Mouse (Mus musculus) small intestine, adult 2 months (tissue): Measurements from ENCODE around the gene Apbb2. TPM values are rescaled to one million over a fixed set of nuclear protein-coding genes. Genes with fewer than 3 reads are reported as not detected.

Source experiments
- H3K27ac ChIP-seq: fragments of 200-500 bp; 2 replicates; pipeline ENCODE4 v1.5.1; 2012; ENCODE audit warnings: low read depth, low read length, control low read depth, inconsistent platforms; ENCODE audit not compliant: insufficient read depth
- H3K27me3 ChIP-seq: fragments of 200-500 bp; 2 replicates; pipeline ENCODE4 v1.6.1; 2012; ENCODE audit warnings: mild to moderate bottlenecking, moderate library complexity, low read length, inconsistent platforms; ENCODE audit not compliant: control insufficient read depth, insufficient read depth
- H3K36me3 ChIP-seq: fragments of 200-500 bp; 2 replicates; pipeline ENCODE4 v1.6.1; 2012; ENCODE audit warnings: mild to moderate bottlenecking, low read length, control low read depth, inconsistent platforms; ENCODE audit not compliant: control insufficient read depth, insufficient read depth
- H3K4me1 ChIP-seq: fragments of 200-500 bp; 2 replicates; pipeline ENCODE4 v1.6.1; 2012; ENCODE audit warnings: low read length, inconsistent platforms, mixed read lengths; ENCODE audit not compliant: control insufficient read depth, insufficient read depth, insufficient read length
- H3K4me3 ChIP-seq: fragments of 200-500 bp; 2 replicates; pipeline ENCODE4 v1.5.1; 2012; ENCODE audit warnings: low read depth, mild to moderate bottlenecking, control low read depth, inconsistent platforms, low read length, moderate library complexity
- CTCF ChIP-seq: fragments of 200-500 bp; IDR thresholded peaks from 2 replicates; pipeline ENCODE4 v1.5.1; 2012; ENCODE audit warnings: low read depth, mild to moderate bottlenecking, control low read depth, inconsistent platforms, low read length, moderate library complexity, mixed read lengths; ENCODE audit not compliant: insufficient replicate concordance, insufficient read length; ENCODE audit errors: extremely low read depth
- POLR2A ChIP-seq: fragments of 200-500 bp; IDR thresholded peaks from 2 replicates; pipeline ENCODE4 v1.6.1; 2012; ENCODE audit warnings: low read depth, mild to moderate bottlenecking, control low read depth, inconsistent platforms, low read length, moderate library complexity
- WGBS: fragments of 180-500 bp; shearing (Covaris S2); methylation state at CpG from one replicate; pipeline ENCODE4 v1.1.7; 2018; 5-methylcytosine and 5-hydroxymethylcytosine counted together
- polyA plus RNA-seq: library from polyadenylated mRNA; depleted of rRNA; stranded (reverse); fragments of >200 nt; gene quantifications from 2 replicates; pipeline ENCODE4 v1.2.3, GENCODE M21; 2012

Apbb2 gene
- polyA plus RNA-seq, 1 experiment = 8.3 TPM

GRCm38 (mm10) chr5:66509151-66509550 lies 109.4 kb downstream of the Apbb2 start:
- TF ChIP-seq POLR2A = no peak
- TF ChIP-seq CTCF = no peak
- no peaks in the 10 kb centered on the region for H3K4me1 ChIP-seq
- no peak overlapping the region for H3K27ac ChIP-seq
- WGBS = 84% methylated on average over 5 of the region's 5 CpGs
- H3K27me3 ChIP-seq = no peaks in the 10 kb centered on the region
- H3K4me3 ChIP-seq = no peak overlapping the region
- no peaks in the 10 kb centered on the region for H3K36me3 ChIP-seq

- WGBS = 79% methylated on average over 3 of the region's 3 CpGs
- TF ChIP-seq CTCF = no peak
- TF ChIP-seq POLR2A = no peak
- H3K4me3 ChIP-seq = no peak overlapping the region
Measured at GRCm38 (mm10) chr5:66505578-66505977, 113.0 kb downstream of the Apbb2 start.

GRCm38 (mm10) chr5:66505071-66505470 lies 113.5 kb downstream of the Apbb2 start:
- 76% methylated on average over 1 of the region's 1 CpGs for WGBS
- TF ChIP-seq POLR2A (no peak), CTCF (no peak)
- Histone ChIP-seq H3K4me3 (no peak overlapping the region), H3K27ac (no peak overlapping the region), H3K36me3 (0 out of 2 replicates have a peak, but pooled peaks cover 3% of the 10 kb centered on the region), H3K27me3 (no peaks in the 10 kb centered on the region), H3K4me1 (peaks cover 3% of the 10 kb centered on the region; the same call in 1 of the 2 replicates)

More at GRCm38 (mm10) chr5:66505578-66505977, 113.0 kb downstream of the Apbb2 start:
- H3K27ac ChIP-seq = no peak overlapping the region
- H3K36me3 ChIP-seq = 0 out of 2 replicates have a peak, but pooled peaks cover 3% of the 10 kb centered on the region
- H3K4me1 ChIP-seq = peaks cover 3% of the 10 kb centered on the region; the same call in 1 of the 2 replicates
- H3K27me3 ChIP-seq = no peaks in the 10 kb centered on the region

- Histone ChIP-seq H3K4me3 (no peak overlapping the region), H3K27ac (no peak overlapping the region), H3K36me3 (0 out of 2 replicates have a peak, but pooled peaks cover 3% of the 10 kb centered on the region), H3K27me3 (no peaks in the 10 kb centered on the region), H3K4me1 (peaks cover 3% of the 10 kb centered on the region; the same call in 1 of the 2 replicates)
- WGBS = 60% methylated on average over 6 of the region's 6 CpGs
- TF ChIP-seq CTCF (no peak), POLR2A (no peak)
Measured at GRCm38 (mm10) chr5:66504434-66504747, 114.2 kb downstream of the Apbb2 start.

GRCm38 (mm10) chr5:66503557-66504433 lies 114.8 kb downstream of the Apbb2 start:
- H3K4me3 ChIP-seq = no peak overlapping the region
- H3K27ac ChIP-seq = no peak overlapping the region
- no peak for TF ChIP-seq CTCF
- TF ChIP-seq POLR2A = no peak
- 47% methylated on average over 17 of the region's 17 CpGs for WGBS
- H3K27me3 ChIP-seq = no peaks in the 10 kb centered on the region
- H3K4me1 ChIP-seq = peaks cover 3% of the 10 kb centered on the region; the same call in 1 of the 2 replicates
- 0 out of 2 replicates have a peak, but pooled peaks cover 3% of the 10 kb centered on the region for H3K36me3 ChIP-seq

GRCm38 (mm10) chr5:66503033-66503432 lies 115.6 kb downstream of the Apbb2 start:
- Histone ChIP-seq H3K27ac (no peak overlapping the region), H3K36me3 (0 out of 2 replicates have a peak, but pooled peaks cover 3% of the 10 kb centered on the region), H3K4me1 (peaks cover 3% of the 10 kb centered on the region; the same call in 1 of the 2 replicates), H3K27me3 (no peaks in the 10 kb centered on the region), H3K4me3 (no peak overlapping the region)
- TF ChIP-seq POLR2A = no peak
- TF ChIP-seq CTCF = no peak
- whole genome bisulfite sequencing = 88% methylated on average over 1 of the region's 1 CpGs

- WGBS = 98% methylated on average over 7 of the region's 7 CpGs
- TF ChIP-seq CTCF (no peak), POLR2A (no peak)
- H3K27ac ChIP-seq = no peak overlapping the region
- H3K4me1 ChIP-seq = peaks cover 3% of the 10 kb centered on the region; the same call in 1 of the 2 replicates
- no peak overlapping the region for H3K4me3 ChIP-seq
- no peaks in the 10 kb centered on the region for H3K27me3 ChIP-seq
- H3K36me3 ChIP-seq = 0 out of 2 replicates have a peak, but pooled peaks cover 3% of the 10 kb centered on the region
Measured at GRCm38 (mm10) chr5:66499621-66500020, 119.0 kb downstream of the Apbb2 start.
